Mouse (Mus musculus) lung, postnatal 10 days (tissue): Measurements from ENCODE around the gene Stau1.

Experiments used
- DNase-seq: peaks from one replicate; pipeline ENCODE4 v3.0.0; 2021

The Stau1 gene

DNA sequence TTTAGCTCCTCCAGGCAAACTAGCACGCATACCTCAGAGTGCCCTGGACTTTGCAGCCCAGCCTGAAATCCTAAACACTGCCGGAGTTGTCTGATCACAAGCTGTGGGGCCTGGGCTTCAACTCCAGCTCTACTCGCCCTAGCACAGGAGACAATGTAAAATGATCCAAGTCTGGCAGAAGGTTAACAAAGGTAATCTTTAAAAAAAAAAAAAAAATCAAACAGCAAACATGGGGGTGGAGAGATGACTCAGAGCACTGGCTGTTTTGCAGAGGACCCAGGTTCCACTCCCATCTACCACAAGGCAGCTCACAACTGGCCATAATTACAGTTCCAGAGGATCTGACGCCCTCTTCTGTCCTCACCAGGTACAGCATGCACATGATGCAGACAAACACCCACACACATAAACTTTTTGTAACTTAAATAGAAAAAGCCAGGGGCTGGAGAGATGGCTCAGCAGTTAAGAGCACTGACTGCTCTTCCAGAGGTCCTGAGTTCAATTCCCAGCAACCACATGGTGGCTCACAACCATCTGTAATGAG lies 12.7 kb downstream of the Stau1 start:
- no peak for DNase-seq

DNA sequence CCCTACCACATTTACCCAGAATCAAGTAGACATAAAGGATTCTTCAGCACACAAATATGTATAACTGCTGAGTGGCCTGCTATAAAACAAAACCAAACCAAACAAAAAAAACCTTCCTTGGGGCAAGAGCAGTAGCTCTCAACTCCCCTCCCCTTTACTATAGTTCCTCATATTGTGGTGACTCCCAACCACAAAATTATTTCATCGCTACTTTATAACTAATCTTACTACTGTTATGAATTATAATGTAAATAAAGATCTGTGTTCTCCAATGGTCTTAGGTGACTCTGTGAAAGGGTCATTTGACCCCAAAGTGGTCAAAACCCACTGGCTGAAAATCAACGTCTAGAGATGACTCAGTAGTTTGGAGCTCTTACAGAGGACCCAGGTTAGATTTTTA lies 15.9 kb downstream of the Stau1 start:
- DNase-seq, result no peak

DNA sequence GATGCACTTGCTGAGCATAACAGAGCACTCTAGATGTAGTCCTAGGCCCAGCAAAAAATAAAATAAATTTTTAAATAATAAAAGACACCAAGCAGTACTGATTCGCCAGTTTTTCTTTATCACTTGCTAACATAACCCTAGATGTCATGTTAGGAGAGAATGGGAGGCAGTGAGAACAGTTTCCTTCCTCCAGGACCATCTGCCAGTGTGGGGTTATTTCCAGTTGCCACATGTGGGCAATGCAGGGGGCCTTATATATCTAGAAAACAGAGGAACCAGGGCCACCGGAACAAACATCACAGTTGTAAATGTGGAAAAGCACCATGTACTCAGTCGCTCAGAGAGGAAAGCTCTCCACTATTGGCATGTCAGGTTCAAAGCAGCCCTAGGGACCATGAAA lies 18.6 kb downstream of the Stau1 start:
- no peak for DNase-seq

DNA sequence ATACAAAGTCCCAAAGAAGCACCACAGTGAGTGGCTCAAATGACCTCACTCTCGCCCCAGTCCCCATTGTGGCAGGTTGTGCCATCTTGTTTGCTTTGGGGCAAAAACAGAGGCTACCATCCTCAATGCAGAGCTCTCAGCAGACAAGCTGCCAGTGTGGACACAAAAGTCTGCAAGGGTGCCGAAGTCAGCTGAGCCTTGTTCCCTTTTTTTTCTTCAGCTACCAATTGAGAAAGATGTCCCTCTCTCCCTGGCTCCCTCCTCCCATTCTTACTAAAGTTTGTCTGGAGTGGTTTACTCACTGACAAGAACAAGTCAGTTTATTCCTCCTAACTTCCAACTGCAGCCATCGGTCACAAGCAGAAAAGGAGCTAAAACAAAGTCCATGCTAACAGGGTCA lies 19.7 kb downstream of the Stau1 start:
- peak; percentile 24 for DNase-seq

DNA sequence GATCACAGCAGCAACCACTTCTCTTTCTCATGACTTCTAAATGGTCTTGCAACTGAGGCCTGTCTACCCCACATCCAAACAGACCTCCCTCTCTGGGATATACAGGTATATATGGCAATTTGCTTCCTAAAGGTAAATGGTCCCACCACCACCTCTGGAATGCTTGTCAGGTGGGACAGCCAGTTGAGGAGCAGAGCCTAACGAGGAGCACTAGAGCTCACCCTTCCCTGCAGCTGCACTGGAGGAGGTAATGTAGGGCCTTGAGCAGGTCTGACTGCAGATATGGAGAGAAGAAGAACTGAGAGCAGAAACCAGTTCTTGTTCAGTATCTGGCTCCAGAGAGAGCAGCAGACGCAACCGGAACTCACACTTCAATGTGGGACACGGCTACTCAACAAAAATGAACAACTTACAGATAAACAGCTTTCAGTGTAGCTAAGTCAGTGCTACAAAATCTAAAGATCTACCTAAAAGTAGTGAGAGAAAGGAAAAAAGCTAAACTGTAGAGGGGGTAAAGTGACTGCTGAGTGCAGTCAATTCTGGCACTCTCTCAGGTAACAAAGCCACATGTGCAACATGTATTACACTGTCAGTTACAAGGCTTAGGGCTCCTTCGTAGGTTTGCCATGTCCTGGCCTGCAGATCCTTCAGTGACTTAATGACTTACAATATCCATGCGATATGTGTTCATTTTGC lies 21.8 kb downstream of the Stau1 start:
- no peak for DNase-seq

DNA sequence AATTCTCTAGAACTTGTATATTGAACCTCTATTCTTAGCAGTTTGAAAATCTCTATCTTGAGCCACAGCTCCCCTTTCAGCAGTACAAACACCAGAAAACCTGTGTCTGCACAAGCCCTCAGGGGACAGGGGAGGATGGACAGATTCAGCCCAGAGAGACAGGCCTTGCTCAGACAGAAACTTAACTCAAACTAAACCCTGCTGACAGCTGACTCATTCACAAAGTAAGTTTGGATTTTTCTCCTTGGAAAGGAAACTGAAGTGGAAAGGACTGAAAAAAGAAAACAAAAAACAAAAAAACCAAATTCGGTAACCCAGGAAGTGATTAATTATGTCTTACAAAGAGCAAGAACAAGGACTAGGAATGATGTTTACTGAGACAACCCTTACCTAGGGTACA lies 22.9 kb downstream of the Stau1 start:
- no peak for DNase-seq

DNA sequence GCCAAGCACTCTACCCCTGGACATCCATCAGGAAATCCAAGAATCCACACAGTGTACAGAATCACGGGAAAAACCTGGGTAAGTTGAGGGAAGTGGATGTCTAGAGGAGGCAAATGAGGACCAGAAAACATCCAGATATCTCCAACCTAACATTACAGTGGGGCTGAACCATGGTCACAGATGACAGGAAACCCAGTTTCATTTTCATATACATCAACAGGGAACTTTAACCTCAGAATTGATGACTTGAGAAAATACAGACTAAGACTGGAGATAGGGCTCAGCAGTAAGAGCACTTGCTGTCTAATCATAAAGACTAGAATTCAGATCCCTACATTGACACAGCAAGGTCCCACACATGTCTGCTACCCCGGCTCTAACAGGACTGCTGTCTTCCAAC lies 31.3 kb downstream of the Stau1 start:
- DNase-seq, result no peak

DNA sequence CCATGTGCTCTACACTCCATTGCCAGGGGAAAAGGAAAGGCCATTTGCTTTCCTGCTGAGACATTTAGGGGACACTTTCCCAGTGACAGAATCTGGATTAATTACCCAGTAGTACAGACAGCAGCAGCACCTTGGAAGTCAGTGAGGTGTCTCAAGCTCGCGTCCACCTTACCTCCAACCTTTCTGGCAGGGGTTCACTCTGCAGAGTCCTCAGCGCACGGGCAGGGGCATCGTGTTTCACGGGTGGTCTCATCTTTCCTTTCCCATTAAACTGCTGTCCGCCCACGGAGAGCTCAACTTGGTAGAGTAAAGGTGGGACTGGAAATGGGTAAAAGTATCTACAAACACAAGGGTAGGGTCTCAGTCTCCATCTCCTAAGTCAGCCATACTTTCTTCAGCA lies 32.8 kb downstream of the Stau1 start:
- DNase-seq, result no peak

DNA sequence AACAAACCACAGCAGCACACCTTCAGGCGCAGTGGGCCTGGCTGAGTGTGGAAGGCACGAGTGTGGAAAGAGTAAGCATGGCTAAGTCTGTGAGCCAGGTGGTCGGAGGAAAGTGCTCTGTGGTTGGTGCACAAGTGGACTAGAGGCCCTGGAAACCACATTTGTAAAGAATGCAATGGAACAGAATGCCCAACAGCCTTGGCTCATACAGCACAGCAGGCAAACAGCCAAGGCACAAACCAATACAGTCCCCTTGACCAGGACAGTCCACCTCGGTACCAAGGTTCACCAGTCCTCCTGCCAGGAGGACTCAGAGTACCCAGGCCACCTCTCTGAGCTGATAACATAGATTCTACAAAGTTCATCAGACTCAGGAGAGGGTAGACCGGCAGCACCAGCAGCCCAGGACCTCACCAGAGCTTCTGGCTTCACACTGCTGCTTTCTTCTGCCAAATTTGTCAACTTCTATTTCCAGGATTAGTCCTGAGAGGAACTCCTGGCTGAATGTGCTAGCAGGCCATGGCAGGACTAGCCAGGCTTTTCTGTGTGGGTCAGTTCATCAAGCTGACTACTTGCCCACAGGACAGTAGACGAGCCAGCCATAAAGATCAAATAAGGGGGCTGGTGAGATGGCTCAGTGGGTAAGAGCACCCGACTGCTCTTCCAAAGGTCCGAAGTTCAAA lies 35.3 kb downstream of the Stau1 start:
- DNase-seq, result no peak

DNA sequence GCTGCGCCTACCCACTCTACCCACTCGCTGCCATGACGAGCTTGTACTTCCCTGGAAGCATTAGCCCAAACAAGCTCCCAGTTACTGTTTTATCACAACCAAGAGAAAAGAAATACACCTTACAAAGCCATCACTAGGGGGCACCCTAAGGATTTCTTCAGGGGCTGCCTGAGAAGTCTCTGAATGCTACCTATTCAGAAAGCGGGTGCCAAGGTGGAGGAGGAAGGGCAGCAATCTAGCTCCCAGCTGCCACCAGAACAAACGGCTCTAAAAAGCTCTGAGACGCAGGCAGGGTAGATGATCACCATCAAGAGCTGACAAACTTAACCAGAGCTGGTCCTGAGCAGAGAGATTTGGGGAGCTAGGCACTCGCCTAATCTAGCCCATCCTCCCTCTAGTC lies 39.3 kb downstream of the Stau1 start:
- peak; percentile 72 for DNase-seq

DNA sequence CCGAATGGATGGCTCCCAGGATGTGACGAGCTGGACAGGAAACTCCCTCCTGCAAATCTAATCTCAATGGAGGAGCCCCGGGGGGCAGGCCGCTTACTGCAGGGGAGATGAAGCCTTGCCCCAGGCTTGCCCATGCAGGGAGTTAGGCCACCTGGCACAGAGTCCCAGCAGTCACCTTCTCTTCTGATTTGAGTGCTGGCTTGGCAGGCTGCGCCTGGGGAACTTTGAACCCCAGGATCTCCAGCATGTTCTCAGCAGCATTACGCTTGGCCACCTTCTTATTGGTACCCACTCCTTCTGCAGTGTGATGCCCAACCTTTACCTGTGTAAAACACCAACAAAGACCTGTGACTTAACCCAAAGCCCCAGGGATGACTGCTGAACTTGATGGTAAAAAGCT lies 43.9 kb downstream of the Stau1 start:
- DNase-seq, result no peak

DNA sequence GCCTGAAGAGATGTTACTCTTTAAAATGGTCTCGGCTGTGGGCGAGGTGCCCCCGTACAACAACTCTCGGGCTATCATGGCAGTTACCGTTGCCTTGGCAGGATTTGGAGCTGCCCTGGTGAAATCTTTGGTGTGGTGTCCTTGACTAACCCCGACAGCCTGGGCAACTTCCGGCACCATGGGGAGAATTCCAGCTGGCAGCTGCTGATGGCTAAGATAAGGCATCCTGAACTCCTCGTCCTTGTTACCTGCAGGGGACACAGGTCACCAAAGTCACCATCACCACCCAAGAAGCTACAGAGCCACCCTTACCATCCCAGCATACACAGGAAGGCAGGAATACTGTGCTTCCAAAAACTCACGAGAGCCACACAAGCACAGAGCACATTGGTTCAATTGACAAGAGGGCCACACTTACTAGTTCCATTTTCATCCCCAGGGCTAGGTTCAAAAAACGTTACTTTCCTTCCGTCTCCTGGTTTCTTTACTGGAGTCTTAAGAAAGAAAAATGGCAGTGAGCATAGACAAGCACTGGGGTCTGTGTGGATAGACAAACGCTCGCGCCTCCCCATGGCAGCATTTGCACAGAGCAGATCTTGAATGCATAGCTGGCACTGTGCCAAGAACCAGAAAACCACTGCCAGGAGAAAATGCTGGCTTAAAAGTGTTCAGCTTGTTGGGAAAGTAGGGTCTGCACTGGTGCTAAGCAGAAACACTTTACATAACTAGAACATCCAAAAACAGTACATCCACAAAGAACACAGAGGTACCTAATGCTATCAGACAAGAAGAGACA lies 45.0 kb downstream of the Stau1 start:
- peak; percentile 19 for DNase-seq

DNA sequence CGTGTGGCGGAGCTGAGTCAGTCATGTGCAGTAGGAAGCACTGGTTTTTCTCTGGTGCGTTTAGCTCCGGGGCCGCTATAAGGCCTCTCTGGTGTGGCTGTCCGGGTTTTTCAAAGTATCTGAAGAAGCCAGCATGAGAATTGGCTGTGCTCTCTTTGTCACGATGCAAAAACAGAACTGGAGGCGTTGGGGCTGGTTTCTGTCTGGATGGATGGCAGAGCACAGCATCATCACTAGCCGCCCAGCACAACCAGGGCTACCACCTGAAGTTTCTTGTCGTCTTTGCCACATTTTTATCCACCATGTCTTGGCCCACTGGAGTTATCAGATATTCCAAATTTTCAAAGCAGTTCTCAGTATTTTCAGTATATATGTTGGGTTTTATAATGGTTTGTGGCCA lies 47.2 kb downstream of the Stau1 start:
- no peak for DNase-seq

DNA sequence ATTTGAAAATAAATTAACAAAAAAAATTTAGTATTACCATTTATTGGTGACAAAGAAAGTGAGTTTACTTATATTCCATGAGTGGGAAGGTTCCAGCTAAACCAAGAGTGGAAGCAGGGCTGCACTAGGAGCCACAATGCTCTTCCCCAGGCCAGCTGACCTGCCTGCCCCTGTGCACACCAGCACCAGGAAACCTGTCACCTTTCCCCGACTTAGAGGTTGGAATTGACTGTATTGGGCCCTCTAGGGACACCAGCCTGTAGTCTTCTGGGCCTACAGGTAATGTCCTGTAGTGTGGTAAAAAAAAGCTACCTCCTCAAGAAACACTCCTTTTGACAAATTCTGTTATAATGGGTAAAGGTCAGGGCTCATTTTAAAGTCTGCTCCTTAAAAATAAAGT lies 47.9 kb downstream of the Stau1 start:
- DNase-seq, result no peak

DNA sequence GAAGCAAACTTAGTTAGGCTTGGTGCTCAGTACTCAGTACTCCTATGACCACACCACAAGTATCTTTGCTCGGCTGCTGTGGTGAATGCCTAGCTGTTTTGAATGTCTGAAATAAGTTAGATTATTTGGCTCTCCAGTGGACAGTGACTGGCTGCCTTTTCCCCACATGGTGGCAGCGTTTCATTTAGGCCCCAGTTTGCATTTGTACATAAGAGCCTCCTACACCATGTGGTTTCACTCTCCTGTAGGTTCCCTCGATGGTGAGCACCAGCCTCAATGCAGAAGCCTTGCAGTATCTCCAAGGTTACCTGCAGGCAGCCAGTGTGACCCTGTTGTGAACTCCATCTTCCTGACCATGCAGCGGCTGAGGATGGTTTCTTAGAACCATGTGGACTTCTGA lies 50.6 kb downstream of the Stau1 start:
- peak; percentile 22 for DNase-seq

DNA sequence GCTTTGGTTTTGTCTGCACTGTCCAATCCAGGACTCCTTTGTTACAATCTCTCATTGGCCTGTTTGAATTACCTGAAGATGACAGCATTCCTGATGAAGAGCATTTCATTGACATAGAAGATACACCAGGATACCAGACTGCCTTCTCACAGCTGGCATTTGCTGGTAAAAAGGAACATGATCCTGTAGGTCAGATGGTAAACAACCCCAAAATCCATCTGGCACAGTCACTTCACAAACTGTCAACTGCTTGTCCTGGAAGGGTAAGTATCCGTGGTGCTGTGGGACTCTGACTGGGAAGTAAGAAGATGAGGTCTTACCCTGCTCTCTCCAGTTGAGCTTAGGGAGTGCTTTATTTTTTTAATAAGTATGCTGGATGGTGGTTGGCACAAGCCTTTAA lies 51.8 kb downstream of the Stau1 start:
- no peak for DNase-seq

DNA sequence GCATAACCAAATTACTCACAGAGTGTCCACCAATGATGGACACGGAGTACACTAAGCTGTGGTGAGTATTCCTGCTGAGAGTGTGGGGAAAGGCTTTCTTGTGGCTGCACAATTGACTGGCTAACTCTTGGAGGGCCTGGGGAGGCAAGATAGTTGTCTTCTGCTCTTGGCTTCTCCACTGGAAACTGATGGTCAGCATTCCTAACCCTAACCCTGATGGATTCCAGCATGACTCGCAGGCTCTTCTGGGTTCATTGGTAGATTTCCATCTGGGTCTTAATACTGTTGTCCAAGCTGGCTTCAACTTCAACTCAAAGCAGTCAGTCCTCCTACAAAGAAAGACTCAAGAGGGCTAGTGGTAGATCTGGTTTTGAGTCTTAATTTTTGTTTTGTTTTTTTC lies 53.0 kb downstream of the Stau1 start:
- no peak for DNase-seq

DNA sequence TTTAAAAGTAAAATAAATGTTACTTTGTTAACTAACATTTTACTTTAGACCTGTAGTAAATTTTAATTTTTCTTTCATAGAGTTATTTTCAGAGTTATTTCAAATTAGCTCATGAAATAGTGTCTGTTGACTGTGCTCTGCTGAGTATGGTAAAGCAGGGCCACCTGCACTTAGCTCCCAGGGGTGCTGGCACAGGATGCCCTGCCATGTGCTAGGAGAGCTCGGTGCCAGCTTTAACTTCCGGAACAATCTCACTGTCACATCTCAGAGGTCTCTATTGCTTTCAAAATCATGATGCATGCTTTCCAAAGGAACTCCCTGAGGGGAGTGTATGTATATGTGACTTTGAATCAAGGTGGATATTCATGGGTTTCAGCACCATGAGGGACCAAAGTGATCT lies 59.9 kb downstream of the Stau1 start:
- DNase-seq, result no peak

DNA sequence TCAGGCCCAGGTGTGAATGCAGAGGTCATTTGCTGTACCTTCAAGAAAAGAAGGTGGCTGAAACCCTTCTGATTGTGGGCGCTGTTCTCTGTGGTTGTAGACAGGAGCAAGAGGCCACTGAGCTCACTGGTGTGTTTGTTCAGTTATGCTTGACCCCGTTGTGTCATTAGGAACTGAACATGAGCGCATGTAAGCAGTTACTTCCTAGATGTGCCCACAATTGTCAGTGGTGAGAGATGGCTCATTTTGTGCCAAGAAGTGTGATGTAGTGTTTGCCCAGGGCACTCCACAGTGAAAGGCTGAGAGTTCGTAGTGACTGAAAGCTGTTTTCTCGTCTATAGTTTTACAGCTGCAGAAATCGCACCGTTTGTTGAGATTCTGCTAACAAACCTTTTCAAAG lies 60.5 kb downstream of the Stau1 start:
- DNase-seq, result no peak

DNA sequence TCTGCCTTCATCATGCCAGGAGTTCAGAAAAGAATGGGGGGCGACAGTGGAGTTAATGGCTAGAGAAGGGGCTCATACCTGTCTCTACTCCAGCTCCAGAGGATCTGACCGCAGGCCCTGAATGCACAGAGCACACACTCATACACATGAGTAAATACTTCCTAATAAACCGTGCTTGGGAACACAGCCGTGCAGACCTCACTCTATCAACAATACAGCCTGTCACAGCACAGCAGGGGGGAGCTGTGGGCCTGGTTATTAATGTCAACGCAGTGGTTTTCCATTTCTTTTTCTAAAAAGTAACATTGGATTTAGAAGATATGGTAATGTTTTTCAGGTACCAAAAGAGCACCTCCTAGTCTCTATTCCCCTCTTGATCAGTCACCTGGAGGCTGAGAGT lies 61.7 kb downstream of the Stau1 start:
- DNase-seq, result no peak

DNA sequence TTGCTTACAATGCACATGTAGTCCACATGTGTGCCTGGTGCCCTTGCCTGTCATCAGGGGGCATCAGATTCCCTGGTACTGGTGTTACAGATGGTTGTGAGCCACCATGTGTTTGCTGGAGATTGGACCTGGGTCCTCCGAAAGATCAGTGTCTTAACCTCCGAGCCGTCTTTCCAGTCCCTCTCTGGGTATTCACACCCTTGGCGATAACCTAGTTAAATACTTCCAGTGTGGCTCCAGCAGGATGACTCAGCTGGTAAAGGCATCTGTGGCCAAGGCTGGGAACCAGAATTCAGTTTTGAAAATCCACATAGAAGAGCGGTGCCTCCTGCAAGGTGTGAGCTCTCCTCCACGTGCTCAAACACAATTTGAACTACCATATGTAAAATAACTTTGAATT lies 62.2 kb downstream of the Stau1 start:
- DNase-seq, result no peak

DNA sequence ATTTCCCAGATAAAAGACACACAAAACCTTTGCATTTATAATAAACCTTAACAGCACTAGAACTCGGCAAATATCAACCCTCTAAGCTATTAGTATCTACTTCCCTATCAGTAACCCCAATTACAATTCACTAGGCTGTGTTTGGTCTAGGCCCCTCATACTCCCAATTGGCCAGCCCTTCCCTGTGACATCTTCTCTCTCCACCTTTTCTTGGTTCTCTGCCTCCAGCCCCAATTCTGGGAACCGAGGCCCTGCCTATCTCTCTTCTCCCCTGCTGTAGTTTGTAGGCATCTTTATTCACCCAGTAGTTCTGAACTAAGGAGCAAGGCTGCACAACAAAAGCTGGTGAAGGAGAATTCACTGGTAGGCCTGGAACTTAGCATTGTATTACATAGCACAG lies 72.1 kb downstream of the Stau1 start:
- DNase-seq, result no peak

DNA sequence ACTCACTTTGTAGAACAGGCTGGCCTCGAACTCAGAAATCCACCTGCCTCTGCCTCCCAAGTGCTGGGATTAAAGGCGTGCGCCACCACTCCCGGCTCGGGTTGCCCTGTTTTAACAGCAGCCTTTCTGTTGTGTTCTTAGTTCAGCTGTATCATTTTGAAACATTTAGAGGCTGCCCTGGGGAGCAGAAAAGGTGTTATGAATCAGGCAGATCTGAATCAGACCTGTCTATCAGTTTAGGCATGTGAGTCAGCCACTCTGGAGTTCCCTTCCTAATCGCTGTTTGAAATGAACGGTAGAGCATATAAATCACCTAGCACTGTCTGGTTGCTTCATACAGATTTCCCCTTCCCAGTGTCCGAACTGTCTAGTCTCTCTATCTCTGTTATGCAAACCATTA lies 85.6 kb downstream of the Stau1 start:
- no peak for DNase-seq

DNA sequence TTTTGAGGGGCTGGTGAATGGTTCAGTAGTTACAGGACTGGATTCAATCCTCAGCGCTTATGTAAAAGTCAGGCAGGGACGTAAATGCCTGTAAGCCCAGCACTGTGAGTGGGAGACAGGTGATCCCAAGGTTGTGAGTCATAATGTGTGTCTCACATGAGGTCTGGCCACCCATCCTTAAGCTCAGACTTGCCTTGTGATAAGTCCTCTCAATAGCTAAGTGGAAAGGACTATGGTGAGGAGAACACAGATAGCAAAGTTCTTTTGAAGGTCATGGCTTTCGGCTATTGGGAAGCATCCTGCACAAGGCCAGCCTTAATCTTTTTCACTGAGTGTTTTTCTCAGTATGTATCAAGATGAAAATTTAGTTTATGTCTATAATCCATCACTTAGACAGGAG lies 86.4 kb downstream of the Stau1 start:
- DNase-seq, result no peak
